Comparison of ENCODE assay signal across 18 mouse cellular contexts in genomic region chr1:37488531-37488930, GRCm38 (mm10).
"Had no signal": no experiment of that assay in that cellular context is flagged by ENCODE, and none has a peak within 500 bp of the region (broad histone marks: within the 10 kb centered on the region; RNA-seq: fewer than 3 reads in every experiment).

No protein-coding gene starts in this region.

- DNase-seq: liver, embryonic 13.5 days; liver, postnatal 0 days; lung, adult 2 months; lung, postnatal 14 days; lung, postnatal 36 days; right cerebral cortex, postnatal 25 days; right cerebral cortex, postnatal 4 days; thymus, adult 18-20 months; thymus, postnatal 14 days; thymus, postnatal 36 days had no signal

- H3K36me3 ChIP-seq: liver, embryonic 13.5 days; liver, embryonic 15.5 days; lung, embryonic 15.5 days had no signal

- H3K4me1 ChIP-seq: lung, embryonic 15.5 days; midbrain, embryonic 13.5 days; neural tube, embryonic 13.5 days; neural tube, embryonic 15.5 days had no signal

- H3K4me3 ChIP-seq: liver, embryonic 13.5 days; liver, embryonic 15.5 days; lung, embryonic 15.5 days; megakaryocyte, embryonic 14.5 days; midbrain, embryonic 13.5 days; myocyte; neural tube, embryonic 13.5 days; neural tube, embryonic 15.5 days had no signal

- H3K27ac ChIP-seq: liver, embryonic 13.5 days; liver, embryonic 15.5 days; lung, embryonic 15.5 days; macrophage; midbrain, embryonic 13.5 days; neural tube, embryonic 13.5 days; neural tube, embryonic 15.5 days had no signal

- H3K27me3 ChIP-seq: liver, embryonic 13.5 days; liver, embryonic 15.5 days; lung, embryonic 15.5 days; megakaryocyte, embryonic 14.5 days; midbrain, embryonic 13.5 days; neural tube, embryonic 15.5 days had no signal
